Mouse (Mus musculus) v-Abl transformed pro-B cells (cell line): ENCODE data around the gene Gal3st1.
"Not testable (repeated sequence)": the region's sequence is repeated elsewhere in the genome, so short reads cannot be mapped to it uniquely, and the experiment has no call there.

Source experiments
- in situ Hi-C, 2 experiments: fragments of 400-800 bp; cut with MboI; formaldehyde crosslinking; loops; one replicate each; pipeline ENCODE4 v1.15.1; 2025; ENCODE audit not compliant: unreplicated experiment in 2 of 2

Gene Gal3st1

GRCm38 (mm10) chr11:3983291-3983862, at the start of gene Gal3st1:
Gene Gal3st1 (plus strand): TSS chr11:3983636.
- in situ Hi-C loops, result no loop called here

DNA sequence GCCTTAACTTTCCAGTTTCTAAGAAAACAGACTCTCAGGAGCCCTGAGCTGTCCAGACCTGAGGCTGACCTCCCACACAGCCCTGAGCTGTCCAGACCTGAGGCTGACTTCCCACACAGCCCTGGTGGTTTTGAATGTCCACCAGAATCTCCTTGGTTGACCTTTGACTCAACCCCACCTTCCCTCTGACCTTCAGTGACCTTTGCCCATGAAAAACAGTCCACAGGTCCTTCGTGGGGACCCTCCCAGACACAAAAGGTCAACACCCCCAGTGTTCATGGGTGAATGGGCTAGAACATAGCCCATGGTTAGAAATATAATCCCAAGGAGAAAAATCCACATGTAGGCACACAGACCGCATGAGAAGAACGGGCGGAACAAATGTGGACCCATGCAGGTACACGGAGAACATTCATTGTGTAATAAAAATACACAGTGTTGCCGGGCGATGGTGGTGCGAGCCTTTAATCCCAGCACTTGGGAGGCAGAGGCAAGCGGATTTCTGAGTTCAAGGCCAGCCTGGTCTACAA, 49.6 kb upstream of the Gal3st1 start:
- in situ Hi-C loops, result no loop called here

DNA sequence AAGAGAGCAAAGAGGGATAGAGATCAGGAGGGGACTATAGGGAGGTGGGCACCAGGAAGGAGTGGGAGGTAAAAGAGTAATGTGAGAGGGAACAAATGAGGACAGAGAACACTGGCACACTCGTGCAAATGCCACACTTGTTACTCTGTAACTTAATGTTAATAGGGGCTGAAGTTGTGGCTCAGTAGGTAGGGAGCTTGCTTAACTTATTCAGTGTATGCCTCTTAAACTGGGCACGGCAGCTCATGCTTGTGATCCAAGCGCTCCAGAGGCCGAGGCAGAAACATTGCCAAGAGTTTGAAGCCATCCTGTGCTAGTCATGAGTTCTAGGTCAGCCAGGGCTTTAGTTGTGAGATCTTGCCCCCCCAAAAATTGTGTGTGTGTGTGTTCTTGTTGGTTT, 48.3 kb upstream of the Gal3st1 start:
- in situ Hi-C loops, result no loop called here

- in situ Hi-C loops, result no loop called here
Measured at GRCm38 (mm10) chr11:3936318-3936717, 47.1 kb upstream of the Gal3st1 start.

- in situ Hi-C loops, result no loop called here
Measured at GRCm38 (mm10) chr11:3937321-3937874, 46.0 kb upstream of the Gal3st1 start.

- in situ Hi-C loops, result no loop called here
Measured at GRCm38 (mm10) chr11:3941371-3941770, 42.1 kb upstream of the Gal3st1 start.

GRCm38 (mm10) chr11:3946386-3946785, 37.0 kb upstream of the Gal3st1 start:
- in situ Hi-C loops, result no loop called here

- in situ Hi-C loops, result not testable (repeated sequence)
Measured at GRCm38 (mm10) chr11:3954876-3955275, 28.6 kb upstream of the Gal3st1 start.

DNA sequence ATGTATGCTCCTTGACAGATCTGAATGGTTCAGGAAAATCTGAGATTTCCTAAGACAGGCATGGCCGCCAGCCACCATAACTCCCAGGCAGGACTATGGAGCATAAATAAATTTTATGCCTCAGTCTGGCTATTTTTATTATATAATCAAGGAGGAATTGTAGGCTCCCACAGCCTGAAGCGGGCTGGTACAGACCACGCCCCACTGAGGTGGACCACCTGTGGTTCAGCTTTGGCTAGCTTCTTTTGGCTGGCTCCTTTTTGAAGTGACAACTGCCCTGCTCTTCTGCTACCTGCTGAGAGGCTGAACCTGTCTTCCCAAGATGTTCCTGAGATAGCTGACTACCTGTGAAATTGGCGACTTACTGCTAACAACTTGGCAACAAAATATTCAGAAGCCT, 28.1 kb upstream of the Gal3st1 start:
- in situ Hi-C loops, result not testable (repeated sequence)

DNA sequence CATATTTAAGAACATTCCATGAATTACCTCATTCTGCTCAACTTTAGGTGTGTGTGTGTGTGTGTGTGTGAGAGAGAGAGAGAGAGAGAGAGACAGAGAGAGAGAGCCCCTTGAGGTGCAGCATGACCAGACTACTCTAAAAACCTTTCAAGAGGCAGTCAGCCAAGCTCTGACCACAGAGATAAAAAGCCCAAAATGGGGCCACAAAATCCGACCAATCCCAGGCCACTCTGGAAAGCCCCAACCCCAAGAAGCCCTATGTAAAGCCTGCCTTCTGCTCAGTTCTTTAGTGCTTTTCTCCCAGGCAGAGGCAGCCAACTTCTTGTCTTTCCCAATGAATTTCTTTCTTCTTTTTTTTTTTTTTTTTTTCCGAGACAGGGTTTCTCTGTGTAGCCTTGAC, 22.5 kb upstream of the Gal3st1 start:
- in situ Hi-C loops, result no loop called here

- in situ Hi-C loops, result no loop called here
Measured at GRCm38 (mm10) chr11:3961761-3962160, 21.7 kb upstream of the Gal3st1 start.

DNA sequence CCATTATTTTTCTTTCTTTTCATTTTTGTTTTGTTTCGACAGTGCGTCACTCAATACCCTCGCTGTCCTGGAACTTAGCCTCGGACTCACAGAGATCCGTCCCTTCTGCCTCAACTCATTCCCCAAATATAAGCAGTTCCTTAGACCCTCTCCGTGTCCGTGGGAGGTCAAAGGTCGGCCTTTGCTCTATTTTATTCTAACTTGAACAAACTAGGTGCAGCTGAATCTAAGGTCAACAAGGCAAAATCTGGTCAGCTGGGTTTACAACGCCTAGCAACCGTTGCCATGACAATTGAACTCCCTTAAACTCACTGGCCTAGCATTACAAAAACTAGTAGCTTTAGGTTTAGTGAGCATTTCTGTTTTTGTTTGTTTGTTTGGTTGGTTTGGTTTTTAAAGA, 20.3 kb upstream of the Gal3st1 start:
- in situ Hi-C loops, result no loop called here

- in situ Hi-C loops, result no loop called here
Measured at GRCm38 (mm10) chr11:3963610-3964415, 19.6 kb upstream of the Gal3st1 start, which contains the start of gene Pes1. Gene Pes1 (plus strand): TSS chr11:3963975.

DNA sequence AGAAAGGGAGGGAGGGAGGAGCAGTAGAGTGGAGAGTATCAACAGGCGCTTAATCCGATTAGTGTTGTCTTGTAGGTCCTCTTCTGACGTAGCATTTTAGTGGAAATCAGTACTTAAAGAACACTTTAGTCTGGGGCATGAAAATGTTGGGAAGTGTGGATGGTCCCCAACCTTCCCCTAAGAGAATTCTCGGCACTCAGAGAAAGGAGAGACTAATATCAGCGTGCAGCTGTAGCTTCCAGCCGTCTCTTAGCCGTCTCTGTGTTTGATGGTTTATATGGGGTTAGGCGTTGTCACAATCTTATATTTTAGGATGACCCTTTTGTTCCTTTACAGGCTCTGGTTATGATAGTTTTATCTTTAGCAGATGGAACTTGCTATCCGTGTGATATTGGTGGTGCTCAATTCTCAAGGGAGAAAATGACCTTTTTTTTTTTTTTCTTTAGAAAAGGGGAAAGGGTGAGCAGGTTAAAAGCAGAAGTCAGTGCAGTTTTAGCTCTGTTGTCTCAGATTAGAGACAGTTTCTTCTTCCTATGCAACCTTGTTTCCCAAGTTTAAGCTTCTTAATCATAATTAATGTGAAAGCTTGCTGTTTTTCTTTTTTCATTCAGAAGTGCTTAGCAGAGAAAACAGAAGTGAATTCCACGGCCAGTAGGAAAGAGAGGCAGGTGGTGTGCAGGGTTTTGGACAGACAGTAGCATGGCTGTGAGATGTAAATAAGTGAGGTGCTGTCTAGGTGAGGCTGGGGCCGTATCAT, 18.8 kb upstream of the Gal3st1 start:
- in situ Hi-C loops, result no loop called here

- in situ Hi-C loops, result no loop called here
Measured at GRCm38 (mm10) chr11:3969837-3970236, 13.6 kb upstream of the Gal3st1 start.

- in situ Hi-C loops, result no loop called here
Measured at GRCm38 (mm10) chr11:3970361-3970760, 13.1 kb upstream of the Gal3st1 start.

DNA sequence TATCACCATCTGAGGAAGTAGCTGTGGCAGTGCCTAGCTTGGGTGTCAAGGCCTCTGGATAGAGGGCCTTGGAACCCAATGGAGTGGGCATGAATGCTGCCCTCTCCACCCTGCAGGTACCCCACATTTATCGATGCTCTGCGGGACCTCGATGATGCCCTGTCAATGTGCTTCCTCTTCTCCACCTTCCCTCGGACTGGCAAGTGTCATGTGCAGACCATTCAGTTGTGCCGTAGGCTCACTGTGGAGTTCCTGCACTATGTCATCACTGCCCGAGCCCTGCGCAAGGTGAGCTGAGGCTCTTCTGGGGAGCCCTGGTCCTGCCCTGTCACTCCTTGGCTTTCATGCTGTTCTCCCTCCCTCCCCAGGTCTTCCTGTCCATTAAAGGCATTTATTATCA, 10.4 kb upstream of the Gal3st1 start:
- in situ Hi-C loops, result no loop called here

- in situ Hi-C loops, result no loop called here
Measured at GRCm38 (mm10) chr11:3974311-3974710, 9.1 kb upstream of the Gal3st1 start.

- in situ Hi-C loops, result no loop called here
Measured at GRCm38 (mm10) chr11:3976678-3977077, 6.8 kb upstream of the Gal3st1 start, which contains the start of gene 4930556J24Rik. Gene 4930556J24Rik (minus strand): TSS chr11:3976778.

DNA sequence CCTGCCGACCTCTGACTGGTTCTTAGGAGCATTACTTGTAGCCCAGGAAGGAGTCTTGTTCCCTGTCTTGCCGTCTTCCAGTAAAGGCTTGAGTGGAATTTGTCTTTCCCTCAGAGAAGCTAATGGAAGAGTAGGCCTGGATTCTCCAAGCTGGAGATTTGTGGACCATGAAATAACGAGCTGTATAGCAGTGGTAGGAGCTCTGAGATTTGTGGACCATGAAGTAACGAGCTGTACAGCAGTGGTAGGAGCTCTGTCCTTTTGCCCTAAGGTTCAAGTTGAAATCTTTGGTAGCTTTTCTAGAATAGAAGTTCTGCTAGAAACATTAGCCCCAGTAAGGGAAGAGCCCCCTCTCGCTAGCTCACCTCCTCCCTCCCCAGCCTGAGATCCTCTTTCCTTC, 5.0 kb upstream of the Gal3st1 start:
- in situ Hi-C loops, result no loop called here

DNA sequence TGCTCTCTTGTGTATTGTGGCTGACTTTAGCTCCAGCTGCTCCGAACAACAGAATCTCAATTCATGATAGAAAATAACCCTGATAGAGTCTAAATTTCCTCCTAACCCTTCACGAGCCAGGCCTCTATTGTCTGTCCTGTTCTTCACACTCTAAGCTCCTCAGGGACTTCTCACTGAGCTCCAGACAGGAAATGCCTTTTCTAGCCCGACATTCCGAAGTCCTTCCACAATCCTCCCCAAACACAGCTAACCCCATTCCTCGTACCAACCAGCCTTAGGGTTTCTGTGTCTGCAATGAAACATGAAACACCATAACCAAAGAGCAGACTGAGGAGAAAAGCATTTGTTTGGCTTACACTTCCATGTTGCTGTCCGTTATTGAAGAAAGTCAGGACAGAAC, 1.9 kb upstream of the Gal3st1 start:
- in situ Hi-C loops, result no loop called here
